Mouse (Mus musculus): ENCODE measurements around the gene Ccdc69. TPM values are rescaled to one million over a fixed set of nuclear protein-coding genes. Genes with fewer than 3 reads are reported as not detected.

Ccdc69 gene
- total and polyA plus RNA-seq, 2 experiments from 2014 or later = 22.0 to 22.2 TPM

DNA sequence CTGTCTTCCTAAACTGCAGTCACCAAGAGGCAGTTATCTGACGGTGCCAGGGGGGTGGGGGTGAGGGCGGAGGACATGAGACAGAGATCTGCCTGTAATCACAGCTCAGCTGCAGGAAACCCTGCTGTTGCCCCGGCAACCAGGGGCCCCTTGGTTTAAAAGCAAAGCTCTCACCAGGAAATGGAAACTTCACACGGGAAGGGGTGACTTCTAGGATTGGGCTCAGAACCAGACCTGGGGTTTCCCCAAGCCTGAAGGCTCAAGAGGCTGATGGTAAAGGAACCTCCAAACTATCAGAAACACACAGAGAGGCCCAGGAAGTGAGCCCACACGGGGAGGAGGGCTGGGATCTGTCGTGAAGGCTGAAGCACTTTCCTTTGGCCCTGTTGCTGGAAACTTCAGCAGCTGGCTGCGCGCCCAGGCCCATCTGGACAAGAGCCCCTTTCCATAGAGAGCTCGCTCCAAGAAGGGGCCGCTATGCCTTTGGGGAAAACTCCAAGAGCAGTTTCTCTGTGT, 54.8 kb downstream of the Ccdc69 start:
- H3K36me3 ChIP-seq (replicated peaks; ENCODE audit: control insufficient read depth, insufficient read depth, low read length) = peaks cover 43% of the 10 kb centered on the region
- H3K9ac ChIP-seq (replicated peaks; ENCODE audit: low read depth, low read length) = peak overlapping the region; percentile 8
- no peaks in the 10 kb centered on the region for H3K9me3 ChIP-seq (replicated peaks; ENCODE audit: control insufficient read depth, low read length)
- WGBS = 0% methylated on average over 10 of the region's 10 CpGs
- no peak overlapping the region for H3K4me3 ChIP-seq (ENCODE audit: low read depth, low read length)
- ATAC-seq (ENCODE audit: insufficient read depth, low read depth) (peak; percentile 83), DNase-seq (ENCODE audit: low spot score) (peak; percentile 94)
- no peaks in the 10 kb centered on the region for H3K27me3 ChIP-seq (ENCODE audit: control insufficient read depth, insufficient read depth, low read length)
- H3K4me1 ChIP-seq (ENCODE audit: control insufficient read depth, insufficient read depth) = peaks cover 89% of the 10 kb centered on the region
- H3K27ac ChIP-seq (ENCODE audit: low read depth) = peak overlapping the region; percentile 93
- TF ChIP-seq CTCF (IDR thresholded peaks at IDR 0.05; ENCODE audit: low read depth) (no peak), EP300 (IDR thresholded peaks at IDR 0.05; ENCODE audit: low read depth) (peak; percentile 83; the same call in 1 of the 2 replicates)
- H3K4me2 ChIP-seq (ENCODE audit: low read depth, low read length) = peak overlapping the region; percentile 30

DNA sequence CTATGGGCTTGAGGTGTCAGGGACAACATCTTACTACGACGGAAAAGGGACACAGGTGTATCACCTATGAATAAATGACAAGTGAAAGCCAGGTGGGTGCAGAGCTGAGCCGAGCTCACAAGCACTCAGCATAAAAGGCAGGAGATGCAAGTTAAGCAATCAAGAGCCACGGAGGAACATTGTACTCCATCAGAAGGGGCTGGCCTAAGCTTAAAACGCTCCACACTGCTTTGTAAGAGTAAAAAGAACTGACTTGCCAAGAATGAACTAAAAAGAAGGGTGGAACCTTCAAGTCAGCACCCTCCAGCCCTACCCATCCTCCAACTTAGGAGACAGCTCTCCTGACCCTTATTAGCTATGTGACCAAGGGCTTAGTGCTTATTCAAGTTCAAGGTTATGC, 55.4 kb downstream of the Ccdc69 start:
- Histone ChIP-seq H3K36me3 (replicated peaks; ENCODE audit: control insufficient read depth, insufficient read depth, low read length) (peaks cover 46% of the 10 kb centered on the region), H3K4me2 (ENCODE audit: low read depth, low read length) (peak overlapping the region; percentile 30), H3K4me1 (ENCODE audit: control insufficient read depth, insufficient read depth) (peaks cover 91% of the 10 kb centered on the region), H3K4me3 (ENCODE audit: low read depth, low read length) (no peak overlapping the region), H3K9ac (replicated peaks; ENCODE audit: low read depth, low read length) (peak overlapping the region; percentile 8; the same call in 1 of the 2 replicates), H3K27me3 (ENCODE audit: control insufficient read depth, insufficient read depth, low read length) (no peaks in the 10 kb centered on the region), H3K27ac (ENCODE audit: low read depth) (peak overlapping the region; percentile 93), H3K9me3 (replicated peaks; ENCODE audit: control insufficient read depth, low read length) (no peaks in the 10 kb centered on the region)
- no peak; the same call in 1 of the 2 replicates for ATAC-seq (ENCODE audit: insufficient read depth, low read depth)
- no peak for DNase-seq (ENCODE audit: low spot score)
- 40% methylated on average over 5 of the region's 5 CpGs for WGBS
- TF ChIP-seq CTCF (IDR thresholded peaks at IDR 0.05; ENCODE audit: low read depth) (no peak), EP300 (IDR thresholded peaks at IDR 0.05; ENCODE audit: low read depth) (no peak)

DNA sequence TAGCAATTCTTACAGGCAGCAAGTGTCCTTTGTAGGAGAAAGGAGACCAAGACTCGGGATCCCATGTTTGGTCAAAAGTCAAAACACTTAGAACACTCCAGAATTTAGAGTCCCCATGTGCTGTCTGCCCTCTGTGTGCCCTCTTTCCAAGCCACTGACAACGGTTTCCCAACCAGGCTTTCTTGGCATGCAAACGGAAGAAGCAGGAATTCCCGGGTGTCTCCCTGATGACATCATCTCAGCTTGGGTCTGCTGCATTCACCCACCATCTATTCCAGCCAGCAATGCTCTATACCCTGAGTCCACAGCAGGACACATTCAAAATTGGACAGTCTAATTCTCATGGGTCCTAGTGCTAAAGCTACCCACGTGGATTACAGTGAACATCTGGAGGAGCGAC, 56.1 kb downstream of the Ccdc69 start:
- ATAC-seq (ENCODE audit: insufficient read depth, low read depth) (no peak), DNase-seq (ENCODE audit: low spot score) (no peak)
- H3K4me3 ChIP-seq (ENCODE audit: low read depth, low read length) = no peak overlapping the region
- no peak overlapping the region for H3K9ac ChIP-seq (replicated peaks; ENCODE audit: low read depth, low read length)
- H3K9me3 ChIP-seq (replicated peaks; ENCODE audit: control insufficient read depth, low read length) = no peaks in the 10 kb centered on the region
- H3K4me2 ChIP-seq (ENCODE audit: low read depth, low read length) = no peak overlapping the region
- no peak for TF ChIP-seq EP300 (IDR thresholded peaks at IDR 0.05; ENCODE audit: low read depth)
- no peak for TF ChIP-seq CTCF (IDR thresholded peaks at IDR 0.05; ENCODE audit: low read depth)
- peaks cover 52% of the 10 kb centered on the region for H3K36me3 ChIP-seq (replicated peaks; ENCODE audit: control insufficient read depth, insufficient read depth, low read length)
- no peaks in the 10 kb centered on the region for H3K27me3 ChIP-seq (ENCODE audit: control insufficient read depth, insufficient read depth, low read length)
- 21% methylated on average over 6 of the region's 6 CpGs for WGBS
- H3K4me1 ChIP-seq (ENCODE audit: control insufficient read depth, insufficient read depth) = peaks cover 93% of the 10 kb centered on the region
- H3K27ac ChIP-seq (ENCODE audit: low read depth) = peak overlapping the region; percentile 93

DNA sequence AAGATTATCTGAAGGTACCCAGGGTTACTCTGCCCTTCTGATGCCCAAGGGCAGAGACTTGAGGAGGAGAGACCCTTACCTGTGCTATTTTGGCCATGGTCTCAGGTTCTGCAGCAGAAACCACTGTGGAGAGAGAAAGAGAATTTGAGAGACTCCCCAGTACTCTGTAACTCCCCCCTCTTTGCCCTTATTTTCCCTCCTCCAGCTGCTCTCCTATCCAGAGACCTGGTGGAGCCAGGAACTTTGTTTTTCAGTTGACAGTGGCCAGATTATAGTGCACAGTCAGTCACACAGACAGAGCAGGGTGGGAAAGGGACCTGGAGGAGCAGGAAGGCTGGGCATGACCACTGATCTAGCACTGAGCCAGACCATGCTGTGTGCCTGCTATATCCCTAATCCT, 56.5 kb downstream of the Ccdc69 start:
- no peak for ATAC-seq (ENCODE audit: insufficient read depth, low read depth)
- Histone ChIP-seq H3K27ac (ENCODE audit: low read depth) (peak overlapping the region; percentile 93), H3K4me2 (ENCODE audit: low read depth, low read length) (no peak overlapping the region)

DNA sequence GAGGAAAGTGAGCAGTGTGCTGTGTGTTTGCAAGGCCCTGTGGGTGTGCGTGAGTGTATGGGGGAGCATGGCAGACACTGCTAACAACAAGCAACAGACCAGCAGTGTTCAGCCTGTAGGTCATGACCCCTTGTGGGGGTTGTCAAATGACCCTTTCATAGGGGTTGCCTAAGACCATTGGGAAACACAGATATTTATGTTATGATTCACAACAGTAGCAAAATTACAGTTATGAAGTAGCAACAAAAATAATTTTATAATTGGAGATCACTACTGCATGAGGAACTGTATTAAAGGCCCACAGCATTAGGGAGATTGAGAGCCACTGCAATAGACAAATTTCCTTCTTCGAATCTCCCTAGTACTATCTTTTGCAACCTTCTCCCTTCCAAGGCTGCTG, 58.2 kb downstream of the Ccdc69 start:
- Histone ChIP-seq H3K9me3 (replicated peaks; ENCODE audit: control insufficient read depth, low read length) (no peaks in the 10 kb centered on the region), H3K4me1 (ENCODE audit: control insufficient read depth, insufficient read depth) (peaks cover 93% of the 10 kb centered on the region), H3K4me3 (ENCODE audit: low read depth, low read length) (no peak overlapping the region), H3K9ac (replicated peaks; ENCODE audit: low read depth, low read length) (no peak overlapping the region; the same call in 1 of the 2 replicates), H3K27ac (ENCODE audit: low read depth) (peak overlapping the region; percentile 49; the same call in 1 of the 2 replicates), H3K36me3 (replicated peaks; ENCODE audit: control insufficient read depth, insufficient read depth, low read length) (peaks cover 41% of the 10 kb centered on the region), H3K27me3 (ENCODE audit: control insufficient read depth, insufficient read depth, low read length) (no peaks in the 10 kb centered on the region), H3K4me2 (ENCODE audit: low read depth, low read length) (no peak overlapping the region)
- TF ChIP-seq EP300 (IDR thresholded peaks at IDR 0.05; ENCODE audit: low read depth) = no peak
- TF ChIP-seq CTCF (IDR thresholded peaks at IDR 0.05; ENCODE audit: low read depth) = no peak
- ATAC-seq (ENCODE audit: insufficient read depth, low read depth) = no peak
- no peak for DNase-seq (ENCODE audit: low spot score)
- 83% methylated on average over 2 of the region's 2 CpGs for WGBS

More for the DNA sequence above, 56.5 kb downstream of the Ccdc69 start:
- TF ChIP-seq CTCF (IDR thresholded peaks at IDR 0.05; ENCODE audit: low read depth) (no peak), EP300 (IDR thresholded peaks at IDR 0.05; ENCODE audit: low read depth) (no peak)
- H3K36me3 ChIP-seq (replicated peaks; ENCODE audit: control insufficient read depth, insufficient read depth, low read length) = peaks cover 52% of the 10 kb centered on the region
- no peaks in the 10 kb centered on the region for H3K9me3 ChIP-seq (replicated peaks; ENCODE audit: control insufficient read depth, low read length)
- H3K4me3 ChIP-seq (ENCODE audit: low read depth, low read length) = no peak overlapping the region
- H3K9ac ChIP-seq (replicated peaks; ENCODE audit: low read depth, low read length) = no peak overlapping the region
- H3K27me3 ChIP-seq (ENCODE audit: control insufficient read depth, insufficient read depth, low read length) = no peaks in the 10 kb centered on the region
- no peak for DNase-seq (ENCODE audit: low spot score)
- peaks cover 93% of the 10 kb centered on the region for H3K4me1 ChIP-seq (ENCODE audit: control insufficient read depth, insufficient read depth)

DNA sequence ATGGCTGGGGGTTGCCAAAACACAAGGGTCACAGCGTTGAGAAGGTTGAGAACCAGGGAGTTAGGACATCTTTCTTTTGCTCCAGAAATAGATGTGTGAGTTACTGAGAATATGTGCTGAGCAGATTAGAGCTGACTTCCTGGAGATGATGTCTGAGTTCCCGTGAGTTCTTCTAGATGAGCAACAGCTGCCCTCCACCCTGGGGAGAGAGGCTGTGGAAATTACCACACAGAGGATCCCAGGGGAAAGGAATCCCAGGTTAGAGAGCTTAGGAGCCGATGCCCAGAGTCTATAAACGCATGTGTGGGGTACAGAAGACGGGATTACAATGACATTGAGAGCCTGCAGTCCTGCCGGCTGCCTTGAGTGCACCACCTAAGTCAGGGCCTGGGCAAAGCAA, 59.9 kb downstream of the Ccdc69 start:
- Histone ChIP-seq H3K9me3 (replicated peaks; ENCODE audit: control insufficient read depth, low read length) (no peaks in the 10 kb centered on the region), H3K4me3 (ENCODE audit: low read depth, low read length) (no peak overlapping the region), H3K4me1 (ENCODE audit: control insufficient read depth, insufficient read depth) (peaks cover 77% of the 10 kb centered on the region), H3K27ac (ENCODE audit: low read depth) (peak overlapping the region; percentile 54), H3K9ac (replicated peaks; ENCODE audit: low read depth, low read length) (no peak overlapping the region), H3K4me2 (ENCODE audit: low read depth, low read length) (no peak overlapping the region), H3K36me3 (replicated peaks; ENCODE audit: control insufficient read depth, insufficient read depth, low read length) (peaks cover 58% of the 10 kb centered on the region), H3K27me3 (ENCODE audit: control insufficient read depth, insufficient read depth, low read length) (no peaks in the 10 kb centered on the region)
- ATAC-seq (ENCODE audit: insufficient read depth, low read depth) = no peak
- no peak for DNase-seq (ENCODE audit: low spot score)
- TF ChIP-seq EP300 (IDR thresholded peaks at IDR 0.05; ENCODE audit: low read depth) (no peak), CTCF (IDR thresholded peaks at IDR 0.05; ENCODE audit: low read depth) (no peak)
- WGBS = 35% methylated on average over 6 of the region's 6 CpGs

All from heart, postnatal 0 days (tissue).